Mouse (Mus musculus): ENCODE measurements around the gene Tstd3. TPM values are rescaled to one million over a fixed set of nuclear protein-coding genes. Genes with fewer than 3 reads are reported as not detected.
A peak's percentile ranks its signal among the peaks of the same experiment; 100 is the strongest.

The Tstd3 gene
- 14.3 and 17.8 TPM in 2 replicates for polyA plus RNA-seq (2014; fragmentation: Nextera tagmentation; extraction: Ambion mirVana)

DNA sequence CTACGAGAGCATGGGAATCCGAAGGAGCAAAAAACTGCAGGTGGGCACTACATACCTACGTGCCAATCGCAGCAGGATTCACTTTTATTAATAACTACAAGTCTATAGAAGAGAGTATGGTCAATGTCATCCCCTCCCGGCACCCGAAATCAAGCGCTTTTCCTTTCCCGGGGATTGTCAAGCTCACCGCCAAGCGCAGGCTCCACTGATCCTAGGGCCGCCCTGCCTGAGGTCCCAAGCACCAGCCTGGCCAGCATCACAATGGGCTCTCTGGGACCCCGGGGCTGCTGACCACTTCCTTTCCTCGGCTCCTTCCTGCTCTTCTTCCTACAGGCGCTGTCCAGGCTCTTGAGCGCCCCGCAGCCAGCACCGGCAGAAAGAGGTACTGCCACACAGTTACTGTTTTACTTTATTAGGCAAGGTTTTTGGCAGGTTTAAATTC is at the start of gene Tstd3, which contains the start of gene Usp45:
TSS of gene Tstd3 (minus strand) at position 350 of the 442 bp plus-strand sequence.
TSS of gene Usp45 (plus strand) at position 294 of the 442 bp plus-strand sequence.
- Histone ChIP-seq H3K4me2 (ENCODE audit: low read length) (peak within 1 kb of the TSS; percentile 89), H3K27ac (ENCODE audit: low read depth) (no peak within 1 kb of the TSS), H3K9ac (ENCODE audit: low read length) (peak within 1 kb of the TSS; percentile 53), H3K4me1 (replicated peaks; ENCODE audit: control insufficient read depth, insufficient read depth, low read length) (no peaks in the 10 kb centered on the region), H3K4me3 (ENCODE audit: low read depth, low read length) (peak within 1 kb of the TSS; percentile 63), H3K27me3 (replicated peaks; ENCODE audit: control insufficient read depth, insufficient read depth, low read length) (no peaks in the 10 kb centered on the region), H3K9me3 (ENCODE audit: control insufficient read depth, low read length) (no peaks in the 10 kb centered on the region), H3K36me3 (ENCODE audit: control insufficient read depth, insufficient read depth, low read length) (no peaks in the 10 kb centered on the region)
- ATAC-seq (replicated peaks; ENCODE audit: low FRiP score, low TSS enrichment, low read depth) (peak; percentile 89), DNase-seq (ENCODE audit: low spot score) (peak; percentile 83)
- 1% methylated on average over 17 of the region's 17 CpGs for WGBS

DNA sequence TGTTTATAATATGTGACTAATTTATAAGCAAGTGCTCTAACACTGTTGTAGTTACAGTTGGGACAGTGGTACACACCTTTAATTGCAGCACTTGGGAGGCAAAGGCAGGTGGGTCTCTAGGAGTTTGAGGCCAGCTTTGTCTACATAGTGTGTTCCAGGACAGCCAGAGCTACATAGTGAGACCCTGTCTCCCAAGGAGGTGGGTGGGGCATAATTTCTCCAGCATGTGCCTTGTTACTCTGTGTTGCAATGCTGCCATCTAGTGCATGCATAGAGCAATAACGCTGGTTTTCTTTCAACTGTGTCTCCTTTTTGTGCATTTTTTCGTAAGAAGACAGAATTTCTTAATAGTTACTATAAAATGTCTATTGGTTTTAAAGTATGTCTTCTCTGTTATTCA is 47.0 kb upstream of the Tstd3 start:
- ATAC-seq (replicated peaks; ENCODE audit: low FRiP score, low TSS enrichment, low read depth) (peak; percentile 60; the same call in 1 of the 2 replicates), DNase-seq (ENCODE audit: low spot score) (peak; percentile 62)
- Histone ChIP-seq H3K4me3 (ENCODE audit: low read depth, low read length) (no peak overlapping the region), H3K4me2 (ENCODE audit: low read length) (no peak overlapping the region), H3K4me1 (replicated peaks; ENCODE audit: control insufficient read depth, insufficient read depth, low read length) (no peaks in the 10 kb centered on the region), H3K27me3 (replicated peaks; ENCODE audit: control insufficient read depth, insufficient read depth, low read length) (no peaks in the 10 kb centered on the region), H3K9ac (ENCODE audit: low read length) (no peak overlapping the region), H3K36me3 (ENCODE audit: control insufficient read depth, insufficient read depth, low read length) (peaks cover 57% of the 10 kb centered on the region), H3K27ac (ENCODE audit: low read depth) (no peak overlapping the region), H3K9me3 (ENCODE audit: control insufficient read depth, low read length) (no peaks in the 10 kb centered on the region)
- WGBS: 42% methylated on average over 2 of the region's 2 CpGs

DNA sequence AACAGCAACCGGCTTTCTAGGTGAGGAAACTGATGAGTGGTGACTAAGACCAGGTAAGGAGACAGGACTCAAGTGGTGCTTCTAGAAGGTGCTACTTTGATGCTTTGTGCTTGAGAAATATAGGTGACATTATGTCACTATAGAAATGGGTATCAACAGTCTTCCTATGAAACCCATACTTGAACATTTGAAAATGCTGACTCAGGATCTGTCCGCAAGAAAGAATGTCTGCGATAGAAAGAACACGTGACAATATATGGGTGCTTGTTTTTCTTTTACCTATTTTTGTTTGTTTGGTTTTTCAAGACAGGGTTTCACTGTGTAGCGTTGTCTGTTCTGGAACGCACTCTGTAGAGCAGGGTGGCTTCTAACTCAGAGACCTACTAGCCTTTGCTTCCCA is 45.6 kb upstream of the Tstd3 start:
- DNase-seq (ENCODE audit: low spot score) (no peak), ATAC-seq (replicated peaks; ENCODE audit: low FRiP score, low TSS enrichment, low read depth) (no peak)
- Histone ChIP-seq H3K9ac (ENCODE audit: low read length) (no peak overlapping the region), H3K9me3 (ENCODE audit: control insufficient read depth, low read length) (no peaks in the 10 kb centered on the region), H3K27me3 (replicated peaks; ENCODE audit: control insufficient read depth, insufficient read depth, low read length) (no peaks in the 10 kb centered on the region), H3K4me2 (ENCODE audit: low read length) (no peak overlapping the region), H3K36me3 (ENCODE audit: control insufficient read depth, insufficient read depth, low read length) (peaks cover 46% of the 10 kb centered on the region), H3K27ac (ENCODE audit: low read depth) (no peak overlapping the region), H3K4me3 (ENCODE audit: low read depth, low read length) (no peak overlapping the region), H3K4me1 (replicated peaks; ENCODE audit: control insufficient read depth, insufficient read depth, low read length) (no peaks in the 10 kb centered on the region)
- WGBS: 93% methylated on average over 6 of the region's 6 CpGs

DNA sequence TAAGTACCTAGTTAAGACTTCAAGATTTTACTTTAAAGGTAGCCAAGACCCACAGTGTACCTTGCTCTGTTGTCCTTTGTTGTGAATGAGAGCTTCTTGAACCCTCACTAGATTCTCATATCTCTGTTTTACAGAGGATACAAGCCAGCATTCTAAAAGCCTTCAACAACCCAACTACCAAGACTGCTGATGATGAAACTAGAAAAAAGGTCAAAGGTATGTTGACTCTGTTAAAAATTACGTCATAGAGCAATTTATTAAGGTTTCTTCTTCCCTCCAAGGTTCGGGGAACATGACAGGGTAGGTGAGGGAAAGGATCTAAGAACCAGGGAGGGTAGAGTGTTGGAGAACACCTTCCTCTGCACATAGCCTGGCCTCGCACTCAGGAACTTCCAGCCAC is 43.6 kb upstream of the Tstd3 start:
- no peak overlapping the region for H3K4me2 ChIP-seq (ENCODE audit: low read length)
- H3K36me3 ChIP-seq (ENCODE audit: control insufficient read depth, insufficient read depth, low read length): peaks cover 41% of the 10 kb centered on the region
- H3K4me1 ChIP-seq (replicated peaks; ENCODE audit: control insufficient read depth, insufficient read depth, low read length): no peaks in the 10 kb centered on the region
- 82% methylated on average over 3 of the region's 3 CpGs for WGBS
- no peak for ATAC-seq (replicated peaks; ENCODE audit: low FRiP score, low TSS enrichment, low read depth)
- H3K9ac ChIP-seq (ENCODE audit: low read length): no peak overlapping the region
- H3K27ac ChIP-seq (ENCODE audit: low read depth): no peak overlapping the region
- H3K4me3 ChIP-seq (ENCODE audit: low read depth, low read length): no peak overlapping the region
- H3K9me3 ChIP-seq (ENCODE audit: control insufficient read depth, low read length): no peaks in the 10 kb centered on the region
- no peak for DNase-seq (ENCODE audit: low spot score)
- H3K27me3 ChIP-seq (replicated peaks; ENCODE audit: control insufficient read depth, insufficient read depth, low read length): no peaks in the 10 kb centered on the region

DNA sequence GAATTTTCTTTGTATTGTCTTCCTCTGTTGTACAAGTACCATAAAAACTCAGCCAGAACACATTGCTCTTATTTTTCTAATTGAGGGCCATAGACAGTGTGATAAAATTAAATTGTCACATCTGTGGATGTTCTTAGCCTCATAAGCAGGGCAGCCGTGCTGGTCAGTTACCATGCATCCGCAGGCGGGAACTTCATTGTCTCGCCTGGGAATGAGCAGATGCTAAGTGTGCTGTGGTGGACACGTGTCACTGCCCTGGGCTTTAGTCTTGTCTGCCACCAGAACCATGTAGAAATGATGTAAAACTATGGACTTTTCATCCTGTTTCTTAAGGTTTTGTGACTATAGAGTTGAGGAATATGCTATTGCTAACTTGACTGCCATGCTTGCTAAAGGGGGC is 40.2 kb upstream of the Tstd3 start:
- no peak for ATAC-seq (replicated peaks; ENCODE audit: low FRiP score, low TSS enrichment, low read depth)
- WGBS: 85% methylated on average over 5 of the region's 5 CpGs
- Histone ChIP-seq H3K4me3 (ENCODE audit: low read depth, low read length) (no peak overlapping the region), H3K36me3 (ENCODE audit: control insufficient read depth, insufficient read depth, low read length) (peaks cover 50% of the 10 kb centered on the region), H3K4me2 (ENCODE audit: low read length) (no peak overlapping the region), H3K27me3 (replicated peaks; ENCODE audit: control insufficient read depth, insufficient read depth, low read length) (no peaks in the 10 kb centered on the region), H3K9ac (ENCODE audit: low read length) (no peak overlapping the region), H3K4me1 (replicated peaks; ENCODE audit: control insufficient read depth, insufficient read depth, low read length) (no peaks in the 10 kb centered on the region), H3K9me3 (ENCODE audit: control insufficient read depth, low read length) (no peaks in the 10 kb centered on the region), H3K27ac (ENCODE audit: low read depth) (no peak overlapping the region)
- no peak for DNase-seq (ENCODE audit: low spot score)

DNA sequence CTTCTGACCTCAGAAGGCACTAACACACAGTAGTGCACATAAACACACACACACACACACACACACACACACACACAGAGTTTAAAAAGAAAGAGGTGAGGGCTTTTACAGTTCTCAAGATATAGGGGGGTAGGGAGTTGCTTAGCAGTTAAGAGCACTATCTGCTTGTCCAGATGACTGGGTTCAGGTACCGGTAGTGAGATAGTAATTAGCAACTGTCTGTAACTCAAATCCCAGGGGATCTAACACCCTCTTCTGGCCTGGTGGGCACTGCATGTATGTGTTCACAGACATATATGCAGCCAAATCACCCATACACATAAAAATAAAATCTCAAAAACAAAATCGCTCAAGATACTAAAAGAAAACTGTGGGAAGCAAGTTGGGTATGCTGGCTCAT is 34.6 kb upstream of the Tstd3 start:
- Histone ChIP-seq H3K9ac (ENCODE audit: low read length) (no peak overlapping the region), H3K27me3 (replicated peaks; ENCODE audit: control insufficient read depth, insufficient read depth, low read length) (no peaks in the 10 kb centered on the region), H3K4me1 (replicated peaks; ENCODE audit: control insufficient read depth, insufficient read depth, low read length) (no peaks in the 10 kb centered on the region), H3K36me3 (ENCODE audit: control insufficient read depth, insufficient read depth, low read length) (peaks cover 69% of the 10 kb centered on the region), H3K9me3 (ENCODE audit: control insufficient read depth, low read length) (no peaks in the 10 kb centered on the region), H3K4me3 (ENCODE audit: low read depth, low read length) (no peak overlapping the region), H3K27ac (ENCODE audit: low read depth) (no peak overlapping the region), H3K4me2 (ENCODE audit: low read length) (no peak overlapping the region)
- ATAC-seq (replicated peaks; ENCODE audit: low FRiP score, low TSS enrichment, low read depth) (no peak), DNase-seq (ENCODE audit: low spot score) (no peak)
- 93% methylated on average over 2 of the region's 2 CpGs for WGBS

DNA sequence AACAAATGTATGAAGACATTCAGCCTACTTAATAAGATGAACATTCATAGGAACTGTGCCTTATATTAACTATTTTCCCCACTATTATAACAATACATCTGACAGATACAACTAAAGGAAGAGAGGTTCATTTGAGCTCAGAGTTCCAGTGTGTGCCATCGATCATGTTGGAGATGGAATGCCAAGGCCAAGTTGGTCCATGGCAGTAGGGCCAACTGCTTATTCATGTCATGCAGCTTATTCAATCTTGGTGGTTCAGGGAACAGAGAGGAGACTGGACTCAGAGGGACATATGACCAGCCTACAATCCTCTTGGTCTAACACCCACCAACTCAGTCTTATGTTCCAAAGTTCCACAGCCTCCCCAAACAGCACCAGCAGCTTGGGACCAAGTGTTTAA is 34.0 kb upstream of the Tstd3 start:
- H3K27me3 ChIP-seq (replicated peaks; ENCODE audit: control insufficient read depth, insufficient read depth, low read length): no peaks in the 10 kb centered on the region
- DNase-seq (ENCODE audit: low spot score): no peak
- ATAC-seq (replicated peaks; ENCODE audit: low FRiP score, low TSS enrichment, low read depth): no peak
- 97% methylated on average over 1 of the region's 1 CpGs for WGBS
- H3K4me3 ChIP-seq (ENCODE audit: low read depth, low read length): no peak overlapping the region
- H3K9me3 ChIP-seq (ENCODE audit: control insufficient read depth, low read length): no peaks in the 10 kb centered on the region
- H3K36me3 ChIP-seq (ENCODE audit: control insufficient read depth, insufficient read depth, low read length): peaks cover 63% of the 10 kb centered on the region
- H3K27ac ChIP-seq (ENCODE audit: low read depth): no peak overlapping the region
- H3K9ac ChIP-seq (ENCODE audit: low read length): no peak overlapping the region
- no peaks in the 10 kb centered on the region for H3K4me1 ChIP-seq (replicated peaks; ENCODE audit: control insufficient read depth, insufficient read depth, low read length)
- H3K4me2 ChIP-seq (ENCODE audit: low read length): no peak overlapping the region

DNA sequence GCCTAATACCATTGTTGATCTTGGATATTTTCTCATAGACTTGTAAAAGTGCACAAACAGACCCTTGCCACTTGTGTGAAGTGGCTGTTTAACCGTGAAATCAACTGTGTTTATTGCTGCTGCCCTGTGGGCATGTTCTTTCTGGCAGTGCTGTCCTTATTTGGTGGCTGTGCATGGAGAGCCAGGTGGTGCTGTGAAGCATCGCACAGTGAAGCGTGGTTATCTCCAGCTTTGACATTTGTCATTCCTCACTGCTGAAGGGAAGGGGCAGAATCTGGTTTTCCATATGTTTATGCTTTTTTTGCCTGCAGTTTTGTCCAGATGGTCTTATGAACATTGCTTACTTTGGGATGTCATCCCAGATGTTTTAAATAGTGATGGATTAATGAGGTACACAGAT is 26.6 kb upstream of the Tstd3 start:
- no peak overlapping the region for H3K4me3 ChIP-seq (ENCODE audit: low read depth, low read length)
- H3K9me3 ChIP-seq (ENCODE audit: control insufficient read depth, low read length): no peaks in the 10 kb centered on the region
- ATAC-seq (replicated peaks; ENCODE audit: low FRiP score, low TSS enrichment, low read depth): no peak
- no peak overlapping the region for H3K9ac ChIP-seq (ENCODE audit: low read length)
- H3K4me2 ChIP-seq (ENCODE audit: low read length): no peak overlapping the region
- no peak overlapping the region for H3K27ac ChIP-seq (ENCODE audit: low read depth)
- WGBS: 41% methylated on average over 3 of the region's 3 CpGs
- DNase-seq (ENCODE audit: low spot score): no peak
- H3K27me3 ChIP-seq (replicated peaks; ENCODE audit: control insufficient read depth, insufficient read depth, low read length): no peaks in the 10 kb centered on the region
- peaks cover 20% of the 10 kb centered on the region for H3K36me3 ChIP-seq (ENCODE audit: control insufficient read depth, insufficient read depth, low read length)
- H3K4me1 ChIP-seq (replicated peaks; ENCODE audit: control insufficient read depth, insufficient read depth, low read length): peaks cover 3% of the 10 kb centered on the region; the same call in 1 of the 2 replicates

DNA sequence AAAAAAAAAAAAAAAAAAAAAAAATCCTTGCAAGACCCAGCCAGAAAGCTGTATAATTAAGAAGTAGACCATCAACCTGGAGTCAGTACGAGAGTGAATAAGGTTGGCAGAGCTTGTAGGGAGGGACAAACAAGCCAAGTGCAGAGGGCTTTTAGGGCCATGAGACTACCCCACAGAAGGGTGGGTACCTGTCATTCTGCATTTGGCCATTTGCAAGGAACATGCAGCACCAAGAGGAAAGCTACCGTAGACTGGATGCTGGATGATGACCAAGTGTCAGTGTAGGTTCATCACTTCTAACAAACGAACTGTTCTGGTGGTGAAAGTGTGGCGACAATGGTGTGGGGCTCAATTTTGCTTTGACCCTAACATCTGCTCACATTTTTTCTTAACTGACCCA is 22.8 kb upstream of the Tstd3 start:
- no peaks in the 10 kb centered on the region for H3K9me3 ChIP-seq (ENCODE audit: control insufficient read depth, low read length)
- no peak overlapping the region for H3K4me3 ChIP-seq (ENCODE audit: low read depth, low read length)
- H3K36me3 ChIP-seq (ENCODE audit: control insufficient read depth, insufficient read depth, low read length): peaks cover 30% of the 10 kb centered on the region
- H3K27ac ChIP-seq (ENCODE audit: low read depth): no peak overlapping the region
- ATAC-seq (replicated peaks; ENCODE audit: low FRiP score, low TSS enrichment, low read depth) (no peak), DNase-seq (ENCODE audit: low spot score) (no peak)
- H3K4me2 ChIP-seq (ENCODE audit: low read length): no peak overlapping the region
- peaks cover 3% of the 10 kb centered on the region; the same call in 1 of the 2 replicates for H3K4me1 ChIP-seq (replicated peaks; ENCODE audit: control insufficient read depth, insufficient read depth, low read length)
- no peaks in the 10 kb centered on the region for H3K27me3 ChIP-seq (replicated peaks; ENCODE audit: control insufficient read depth, insufficient read depth, low read length)
- no peak overlapping the region for H3K9ac ChIP-seq (ENCODE audit: low read length)
- WGBS: 95% methylated on average over 4 of the region's 4 CpGs
